Mouse (Mus musculus): ENCODE results near the gene Omp. TPM values are rescaled to one million over a fixed set of nuclear protein-coding genes. Genes with fewer than 3 reads are reported as not detected.

Omp gene
- polyA plus RNA-seq, 1 experiment = 0.35 TPM

DNA sequence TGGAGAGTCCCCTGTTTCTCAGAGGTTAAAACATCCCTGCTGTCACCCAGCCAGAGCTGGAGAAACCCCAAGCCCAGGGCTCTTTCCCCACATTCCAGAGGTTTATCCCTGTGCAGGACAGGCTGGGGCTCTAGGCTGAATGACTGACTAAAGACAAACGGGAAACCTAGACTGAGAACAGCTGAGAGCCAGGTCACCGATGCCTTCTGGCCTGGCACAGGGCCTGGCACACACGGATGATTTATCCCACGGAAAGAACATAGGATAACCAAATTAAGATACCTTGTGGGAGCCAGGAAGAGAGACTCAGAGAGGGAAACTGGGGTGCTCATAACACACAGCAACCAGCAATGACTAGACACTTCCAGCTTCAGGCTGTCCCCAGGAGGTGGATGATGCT lies 35.5 kb downstream of the Omp start:
- Histone ChIP-seq H3ac (ENCODE audit: control insufficient read depth, insufficient read length) (no peak overlapping the region), H3K79me2 (ENCODE audit: control insufficient read depth, insufficient read depth) (no peaks in the 10 kb centered on the region), H3K4me3 (no peak overlapping the region), H3K36me3 (ENCODE audit: control insufficient read depth, insufficient read depth) (no peaks in the 10 kb centered on the region), H3K4me2 (ENCODE audit: low read depth) (no peak overlapping the region), H3K27me3 (ENCODE audit: control insufficient read depth, insufficient read depth, insufficient read length) (peaks cover 20% of the 10 kb centered on the region)
- TF ChIP-seq USF1 (IDR thresholded peaks at IDR 0.05; ENCODE audit: low read depth) = no peak
- TF ChIP-seq MYOG (IDR thresholded peaks at IDR 0.05; ENCODE audit: control insufficient read depth in 1 of 3, insufficient read depth in 1 of 3, insufficient read length in 2 of 3, low read depth in 2 of 3) = no peak
- no peak for TF ChIP-seq TCF12 (IDR thresholded peaks at IDR 0.05; ENCODE audit: insufficient read depth, poor library complexity, severe bottlenecking)
- no peak for TF ChIP-seq SRF (IDR thresholded peaks at IDR 0.05; ENCODE audit: control insufficient read depth, insufficient read length, low read depth)
- TF ChIP-seq MYOD1 (IDR thresholded peaks at IDR 0.05; ENCODE audit: control insufficient read depth in 1 of 3, insufficient read length in 2 of 3, low read depth in 2 of 3) = no peak
- TF ChIP-seq E2F4 (IDR thresholded peaks at IDR 0.05; ENCODE audit: insufficient read depth) = no peak

DNA sequence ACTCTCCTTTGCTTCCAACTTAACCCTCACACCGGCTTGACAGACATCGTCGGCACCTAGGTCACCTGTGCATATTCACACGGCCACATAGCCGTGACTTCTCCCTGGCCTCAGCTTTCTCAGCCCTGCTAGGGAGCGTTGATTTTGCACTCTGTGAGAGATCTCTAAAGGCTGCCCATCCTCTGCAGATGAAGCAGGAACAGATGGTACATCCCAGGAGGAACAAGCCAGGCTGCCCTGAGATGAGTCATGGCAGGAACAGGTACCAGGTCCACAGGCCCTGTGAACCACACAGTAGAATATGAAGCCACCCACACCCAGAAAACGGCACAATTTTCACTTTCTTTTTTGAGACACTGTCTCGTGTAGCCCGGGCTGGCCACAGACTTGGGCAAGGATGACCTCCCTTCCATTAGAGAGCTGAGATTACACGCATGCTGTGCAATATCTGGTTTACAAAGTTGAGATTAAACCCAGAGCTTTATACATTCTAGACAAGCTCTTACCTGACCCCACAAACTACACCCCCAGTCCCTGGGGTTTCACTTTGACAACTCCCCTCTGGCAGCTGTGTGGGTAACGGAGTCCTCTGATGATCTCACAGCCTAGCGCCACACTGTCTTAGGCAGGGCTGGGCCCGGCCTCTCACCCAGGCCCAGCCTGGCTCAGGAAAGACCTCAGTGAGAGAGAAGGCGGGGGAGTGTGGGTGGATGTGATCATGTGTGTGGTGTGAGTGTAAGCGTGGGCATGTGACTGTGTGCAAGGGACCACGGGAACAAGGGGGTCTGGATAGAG lies 36.5 kb downstream of the Omp start:
- TF ChIP-seq MYOG (IDR thresholded peaks at IDR 0.05; ENCODE audit: control insufficient read depth in 1 of 3, insufficient read depth in 1 of 3, insufficient read length in 2 of 3, low read depth in 2 of 3) (no peak), TCF12 (IDR thresholded peaks at IDR 0.05; ENCODE audit: insufficient read depth, poor library complexity, severe bottlenecking) (no peak), CEBPB (IDR thresholded peaks at IDR 0.05; ENCODE audit: insufficient read depth, poor library complexity, severe bottlenecking) (no peak), MAX (IDR thresholded peaks at IDR 0.05; ENCODE audit: low read depth) (no peak), TCF3 (IDR thresholded peaks at IDR 0.05; ENCODE audit: insufficient read length, low read depth) (no peak), POLR2A (IDR thresholded peaks at IDR 0.05; ENCODE audit: insufficient read length, low read depth) (no peak)
- H3K36me3 ChIP-seq (ENCODE audit: control insufficient read depth, insufficient read depth) = no peaks in the 10 kb centered on the region
- no peaks in the 10 kb centered on the region for H3K79me2 ChIP-seq (ENCODE audit: control insufficient read depth, insufficient read depth)
- H3K4me2 ChIP-seq (ENCODE audit: low read depth) = no peak overlapping the region
- peaks cover 20% of the 10 kb centered on the region for H3K27me3 ChIP-seq (ENCODE audit: control insufficient read depth, insufficient read depth, insufficient read length)
- no peak overlapping the region for H3K4me3 ChIP-seq
- H3ac ChIP-seq (ENCODE audit: control insufficient read depth, insufficient read length) = no peak overlapping the region

DNA sequence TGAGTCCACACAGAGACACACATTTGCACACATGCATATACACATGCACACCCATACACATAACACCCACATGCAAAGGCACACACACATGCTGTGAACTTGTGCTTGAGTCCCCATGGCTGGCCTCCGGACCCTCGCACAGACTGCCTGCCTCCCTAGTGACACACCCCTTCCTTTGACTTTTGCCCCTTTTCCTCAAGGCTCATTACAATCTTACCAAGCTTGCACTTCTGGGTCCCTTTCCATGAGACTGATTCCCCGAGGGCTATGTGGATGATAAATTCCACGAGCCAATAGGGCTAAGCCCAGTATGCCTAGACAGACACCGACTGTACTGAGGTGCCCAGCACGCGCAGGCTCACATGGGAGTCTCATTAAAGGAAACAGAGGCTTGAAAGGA lies 39.0 kb downstream of the Omp start:
- Histone ChIP-seq H3K4me2 (ENCODE audit: low read depth) (peak overlapping the region; percentile 6), H3K79me2 (ENCODE audit: control insufficient read depth, insufficient read depth) (no peaks in the 10 kb centered on the region), H3K27me3 (ENCODE audit: control insufficient read depth, insufficient read depth, insufficient read length) (peaks cover 3% of the 10 kb centered on the region), H3ac (ENCODE audit: control insufficient read depth, insufficient read length) (no peak overlapping the region), H3K4me3 (no peak overlapping the region), H3K36me3 (ENCODE audit: control insufficient read depth, insufficient read depth) (no peaks in the 10 kb centered on the region)
- TF ChIP-seq CEBPB (IDR thresholded peaks at IDR 0.05; ENCODE audit: insufficient read depth, poor library complexity, severe bottlenecking) (no peak), MYOD1 (IDR thresholded peaks at IDR 0.05; ENCODE audit: control insufficient read depth in 1 of 3, insufficient read length in 2 of 3, low read depth in 2 of 3) (no peak), MAX (IDR thresholded peaks at IDR 0.05; ENCODE audit: low read depth) (no peak), SRF (IDR thresholded peaks at IDR 0.05; ENCODE audit: control insufficient read depth, insufficient read length, low read depth) (no peak), E2F4 (IDR thresholded peaks at IDR 0.05; ENCODE audit: insufficient read depth) (no peak), TCF3 (IDR thresholded peaks at IDR 0.05; ENCODE audit: insufficient read length, low read depth) (no peak), USF1 (IDR thresholded peaks at IDR 0.05; ENCODE audit: low read depth) (no peak), REST (IDR thresholded peaks at IDR 0.05; ENCODE audit: insufficient read depth, insufficient read length) (no peak), POLR2A (IDR thresholded peaks at IDR 0.05; ENCODE audit: insufficient read length, low read depth) (no peak), MYOG (IDR thresholded peaks at IDR 0.05; ENCODE audit: control insufficient read depth in 1 of 3, insufficient read depth in 1 of 3, insufficient read length in 2 of 3, low read depth in 2 of 3) (no peak), POLR2AphosphoS2 (IDR thresholded peaks at IDR 0.05; ENCODE audit: insufficient read length, low read depth) (no peak), TCF12 (IDR thresholded peaks at IDR 0.05; ENCODE audit: insufficient read depth, poor library complexity, severe bottlenecking) (no peak)

DNA sequence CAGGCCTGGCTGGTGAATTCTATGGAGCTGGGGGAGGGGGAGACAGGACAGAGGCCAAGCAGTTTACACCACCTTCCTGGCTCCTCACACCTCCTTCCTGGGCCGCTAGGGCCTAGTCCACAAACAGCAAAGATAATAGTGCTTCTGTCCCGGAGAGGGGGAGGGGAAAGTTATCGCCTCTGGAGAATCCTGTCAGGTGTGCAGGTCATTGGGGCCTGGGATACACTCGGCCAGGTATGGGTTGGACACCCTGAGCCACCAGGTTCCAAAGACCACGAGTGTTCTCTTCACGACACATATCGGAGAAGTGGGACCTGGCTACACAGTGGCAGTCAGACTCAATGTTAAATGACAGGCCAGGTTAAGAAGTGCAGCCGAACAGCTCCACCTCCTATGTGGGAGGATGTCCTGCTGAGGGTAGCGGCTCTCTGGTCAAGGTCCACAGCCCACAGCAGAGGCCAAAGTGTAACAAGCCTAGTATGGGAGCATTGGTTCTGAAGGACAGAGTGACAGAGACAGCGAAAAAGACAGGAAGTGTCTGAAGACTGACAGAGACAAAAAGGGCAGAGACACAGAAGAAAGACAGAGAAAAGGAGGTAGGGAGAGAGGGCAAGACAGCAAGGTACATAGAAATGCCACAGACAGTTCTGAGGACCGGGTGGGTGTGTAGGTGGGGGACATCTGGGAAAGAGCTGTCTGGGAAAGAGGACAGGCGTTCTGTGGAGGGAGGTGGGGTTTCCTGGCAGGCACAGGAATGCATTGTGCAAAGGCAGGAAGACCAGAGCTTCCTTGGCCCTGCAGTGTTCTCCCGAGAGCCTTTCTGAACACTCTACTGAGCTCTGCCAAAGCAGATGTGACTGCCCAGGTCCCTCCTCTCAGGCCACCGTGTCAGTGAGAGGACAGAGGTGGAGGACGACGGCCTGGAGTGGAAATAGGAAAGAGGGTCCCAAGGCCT lies 40.5 kb downstream of the Omp start:
- H3K27me3 ChIP-seq (ENCODE audit: control insufficient read depth, insufficient read depth, insufficient read length) = peaks cover 7% of the 10 kb centered on the region
- no peaks in the 10 kb centered on the region for H3K79me2 ChIP-seq (ENCODE audit: control insufficient read depth, insufficient read depth)
- no peak overlapping the region for H3ac ChIP-seq (ENCODE audit: control insufficient read depth, insufficient read length)
- no peak overlapping the region for H3K4me2 ChIP-seq (ENCODE audit: low read depth)
- H3K4me3 ChIP-seq = no peak overlapping the region
- H3K36me3 ChIP-seq (ENCODE audit: control insufficient read depth, insufficient read depth) = no peaks in the 10 kb centered on the region
- TF ChIP-seq REST (IDR thresholded peaks at IDR 0.05; ENCODE audit: insufficient read depth, insufficient read length) = no peak
- no peak for TF ChIP-seq SRF (IDR thresholded peaks at IDR 0.05; ENCODE audit: control insufficient read depth, insufficient read length, low read depth)
- no peak for TF ChIP-seq USF1 (IDR thresholded peaks at IDR 0.05; ENCODE audit: low read depth)
- no peak for TF ChIP-seq MYOD1 (IDR thresholded peaks at IDR 0.05; ENCODE audit: control insufficient read depth in 1 of 3, insufficient read length in 2 of 3, low read depth in 2 of 3)

DNA sequence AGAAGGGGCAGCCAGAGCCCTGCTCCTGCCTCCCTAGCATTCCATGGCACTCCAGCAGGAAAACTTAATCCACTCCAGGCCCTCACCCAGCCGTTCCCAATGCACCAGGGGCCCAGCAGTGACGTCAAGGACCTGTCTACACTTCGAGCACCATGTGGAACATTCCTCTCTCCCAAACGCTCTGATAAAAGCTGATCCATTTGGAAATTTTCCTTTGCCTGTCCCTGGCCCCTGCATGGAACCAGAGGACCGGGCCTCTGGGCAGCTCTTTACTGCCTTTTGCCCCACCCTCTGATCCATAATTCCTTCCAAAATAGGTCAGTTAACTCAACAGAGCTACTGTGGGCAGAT lies 41.4 kb downstream of the Omp start:
- H3K36me3 ChIP-seq (ENCODE audit: control insufficient read depth, insufficient read depth) = no peaks in the 10 kb centered on the region
- H3K79me2 ChIP-seq (ENCODE audit: control insufficient read depth, insufficient read depth) = no peaks in the 10 kb centered on the region
- TF ChIP-seq TCF3 (IDR thresholded peaks at IDR 0.05; ENCODE audit: insufficient read length, low read depth) (no peak), CEBPB (IDR thresholded peaks at IDR 0.05; ENCODE audit: insufficient read depth, poor library complexity, severe bottlenecking) (no peak), MYOD1 (IDR thresholded peaks at IDR 0.05; ENCODE audit: control insufficient read depth in 1 of 3, insufficient read length in 2 of 3, low read depth in 2 of 3) (no peak), E2F4 (IDR thresholded peaks at IDR 0.05; ENCODE audit: insufficient read depth) (no peak), POLR2A (IDR thresholded peaks at IDR 0.05; ENCODE audit: insufficient read length, low read depth) (no peak), USF1 (IDR thresholded peaks at IDR 0.05; ENCODE audit: low read depth) (no peak), POLR2AphosphoS2 (IDR thresholded peaks at IDR 0.05; ENCODE audit: insufficient read length, low read depth) (no peak), MYOG (IDR thresholded peaks at IDR 0.05; ENCODE audit: control insufficient read depth in 1 of 3, insufficient read depth in 1 of 3, insufficient read length in 2 of 3, low read depth in 2 of 3) (no peak), SRF (IDR thresholded peaks at IDR 0.05; ENCODE audit: control insufficient read depth, insufficient read length, low read depth) (no peak), MAX (IDR thresholded peaks at IDR 0.05; ENCODE audit: low read depth) (no peak)
- H3ac ChIP-seq (ENCODE audit: control insufficient read depth, insufficient read length) = no peak overlapping the region
- H3K4me2 ChIP-seq (ENCODE audit: low read depth) = no peak overlapping the region
- H3K27me3 ChIP-seq (ENCODE audit: control insufficient read depth, insufficient read depth, insufficient read length) = peaks cover 11% of the 10 kb centered on the region
- no peak overlapping the region for H3K4me3 ChIP-seq

All from myocyte (in vitro differentiated cells).